Mouse (Mus musculus) stomach, postnatal 0 days (tissue): ENCODE measurements around the gene Adamts4. TPM values are rescaled to one million over a fixed set of nuclear protein-coding genes. Genes with fewer than 3 reads are reported as not detected.
A peak's percentile ranks its signal among the peaks of the same experiment; 100 is the strongest.

Experiments used
- ATAC-seq: fragments of 200-750 bp; cut with Nextera tagmentation; 2 replicates; pipeline ENCODE4 v1.8.0; 2017; ENCODE audit not compliant: low FRiP score, low TSS enrichment
- DNase-seq: peaks from one replicate; pipeline ENCODE4 v3.0.0-alpha.2; 2016; ENCODE audit warnings: low spot score
- H3K27ac ChIP-seq: fragments of 300-500 bp; sonication (generic); replicated peaks from 2 replicates; pipeline ENCODE4 v1.5.1; 2014; ENCODE audit warnings: mild to moderate bottlenecking, control low read depth
- H3K27me3 ChIP-seq: fragments of 300-500 bp; sonication (generic); 2 replicates; pipeline ENCODE4 v1.6.1; 2014; ENCODE audit warnings: low read length; ENCODE audit not compliant: control insufficient read depth, insufficient read depth
- H3K36me3 ChIP-seq: fragments of 300-500 bp; sonication (generic); 2 replicates; pipeline ENCODE4 v1.6.1; 2014; ENCODE audit warnings: low read length, mixed read lengths; ENCODE audit not compliant: control insufficient read depth, insufficient read depth
- H3K4me1 ChIP-seq: fragments of 300-500 bp; sonication (generic); replicated peaks from 2 replicates; pipeline ENCODE4 v1.6.1; 2014; ENCODE audit warnings: antibody characterized with exemption; ENCODE audit not compliant: control insufficient read depth, insufficient read depth
- H3K4me2 ChIP-seq: fragments of 300-500 bp; sonication (generic); replicated peaks from 2 replicates; pipeline ENCODE4 v1.6.1; 2014; ENCODE audit warnings: low read depth, mild to moderate bottlenecking, control low read depth, moderate library complexity
- H3K4me3 ChIP-seq: fragments of 300-500 bp; sonication (generic); 2 replicates; pipeline ENCODE4 v1.5.1; 2014; ENCODE audit warnings: low read depth, low read length, control low read depth
- H3K9ac ChIP-seq: fragments of 300-500 bp; sonication (generic); 2 replicates; pipeline ENCODE4 v1.6.1; 2014; ENCODE audit warnings: mild to moderate bottlenecking, low read length, control low read depth, mixed read lengths
- H3K9me3 ChIP-seq: fragments of 300-500 bp; sonication (generic); 2 replicates; pipeline ENCODE4 v1.6.1; 2016; ENCODE audit warnings: low read length; ENCODE audit not compliant: control insufficient read depth
- CTCF ChIP-seq: IDR thresholded peaks from 2 replicates; pipeline ENCODE4 v1.5.1; 2016; ENCODE audit warnings: antibody characterized with exemption, low read depth, mild to moderate bottlenecking, moderate library complexity
- EP300 ChIP-seq: optimal IDR thresholded peaks from 2 replicates; pipeline ENCODE3; 2016; ENCODE audit warnings: antibody characterized with exemption
- WGBS: fragments of 180-500 bp; shearing (Covaris S2); extraction: QIAGEN DNeasy Blood & Tissue Kit; methylation state at CpG from one replicate; pipeline ENCODE4 v1.1.7; 2014; 5-methylcytosine and 5-hydroxymethylcytosine counted together
- polyA plus RNA-seq: library from polyadenylated mRNA; unstranded; fragments of >200 nt; fragmentation: Nextera tagmentation; extraction: Ambion mirVana; gene quantifications from 2 replicates; pipeline ENCODE4 v1.2.1, GENCODE M21; 2015

Adamts4 gene
- polyA plus RNA-seq, 1 experiment from 2014 or later = 3.9 TPM

DNA sequence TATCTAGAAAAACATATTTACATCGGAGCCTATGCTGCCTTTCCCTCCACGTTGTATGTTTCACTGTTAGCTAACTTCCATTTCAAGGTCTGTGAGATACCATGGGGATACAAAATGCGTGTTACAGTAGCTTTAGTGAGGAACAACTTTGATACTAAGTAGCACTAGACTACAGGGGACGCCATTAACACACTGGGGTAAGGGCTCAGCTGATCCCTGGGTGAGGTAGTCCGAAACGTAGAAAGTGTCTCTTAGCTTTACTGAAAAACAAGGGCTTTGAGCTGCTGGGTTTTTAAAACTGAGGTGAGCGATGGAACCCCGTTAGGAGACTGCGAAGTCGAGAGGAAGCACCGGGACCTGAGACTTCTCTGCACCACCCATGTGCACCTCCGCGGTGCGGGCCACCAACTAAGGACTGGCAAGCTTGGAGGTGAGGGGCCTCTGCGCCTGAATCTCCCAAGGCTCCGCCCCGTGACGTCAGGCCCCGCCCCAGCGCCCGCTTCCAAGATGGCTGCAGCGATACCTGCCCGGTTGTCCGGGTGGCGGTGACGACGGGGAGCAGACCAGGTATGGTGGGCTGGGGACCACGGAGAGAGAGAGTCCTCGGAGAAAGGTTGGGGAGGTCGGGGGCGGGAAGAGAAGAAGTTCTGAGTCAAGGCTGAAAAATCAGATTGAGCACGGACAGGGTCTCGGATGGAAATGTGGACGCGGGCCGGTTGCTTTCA is 19.8 kb downstream of the Adamts4 start, which contains the start of gene B4galt3:
Gene B4galt3 (plus strand): TSS at position 481 of the 725 bp plus-strand sequence.
- TF ChIP-seq EP300 (no peak), CTCF (no peak)
- DNase-seq (peak; percentile 98), ATAC-seq (peak; percentile 93)
- Histone ChIP-seq H3K9ac (peak within 1 kb of the TSS; percentile 80), H3K9me3 (no peaks in the 10 kb centered on the region), H3K27me3 (no peaks in the 10 kb centered on the region), H3K4me1 (0 out of 2 replicates have a peak, but pooled peaks cover 2% of the 10 kb centered on the region), H3K27ac (peak within 1 kb of the TSS; percentile 89), H3K4me2 (peak within 1 kb of the TSS; percentile 98), H3K36me3 (peaks cover 4% of the 10 kb centered on the region; the same call in 1 of the 2 replicates), H3K4me3 (peak within 1 kb of the TSS; percentile 80)
- 3% methylated on average over 36 of the region's 36 CpGs for WGBS

GRCm38 (mm10) chr1:171270573-171270900 is 20.3 kb downstream of the Adamts4 start:
- peak overlapping the region; percentile 98 for H3K4me2 ChIP-seq
- H3K27ac ChIP-seq = peak overlapping the region; percentile 89
- DNase-seq (peak; percentile 83), ATAC-seq (peak; percentile 88)
- H3K36me3 ChIP-seq = peaks cover 7% of the 10 kb centered on the region; the same call in 1 of the 2 replicates
- WGBS = under 1% methylated on average over 18 of the region's 19 CpGs
- H3K9ac ChIP-seq = peak overlapping the region; percentile 80
- TF ChIP-seq EP300 (no peak), CTCF (no peak)
- 0 out of 2 replicates have a peak, but pooled peaks cover 2% of the 10 kb centered on the region for H3K4me1 ChIP-seq
- H3K27me3 ChIP-seq = no peaks in the 10 kb centered on the region
- peak overlapping the region; percentile 80 for H3K4me3 ChIP-seq
- no peaks in the 10 kb centered on the region for H3K9me3 ChIP-seq

GRCm38 (mm10) chr1:171271196-171271595 is 21.0 kb downstream of the Adamts4 start:
- H3K4me2 ChIP-seq = peak overlapping the region; percentile 98
- H3K4me1 ChIP-seq = 0 out of 2 replicates have a peak, but pooled peaks cover 2% of the 10 kb centered on the region
- DNase-seq (no peak), ATAC-seq (no peak)
- H3K27ac ChIP-seq = peak overlapping the region; percentile 89
- H3K9me3 ChIP-seq = no peaks in the 10 kb centered on the region
- peaks cover 9% of the 10 kb centered on the region for H3K36me3 ChIP-seq
- TF ChIP-seq CTCF (no peak), EP300 (no peak)
- H3K27me3 ChIP-seq = no peaks in the 10 kb centered on the region
- peak overlapping the region; percentile 80 for H3K4me3 ChIP-seq
- peak overlapping the region; percentile 80 for H3K9ac ChIP-seq
- 27% methylated on average over 9 of the region's 9 CpGs for WGBS

- DNase-seq (no peak), ATAC-seq (no peak)
- H3K4me1 ChIP-seq = 0 out of 2 replicates have a peak, but pooled peaks cover 2% of the 10 kb centered on the region
- peaks cover 14% of the 10 kb centered on the region for H3K36me3 ChIP-seq
- H3K27ac ChIP-seq = no peak overlapping the region
- H3K9ac ChIP-seq = no peak overlapping the region
- no peaks in the 10 kb centered on the region for H3K27me3 ChIP-seq
- H3K4me2 ChIP-seq = 0 out of 2 replicates have a peak overlapping the region, but pooled peaks have one; percentile 12
- H3K9me3 ChIP-seq = no peaks in the 10 kb centered on the region
- H3K4me3 ChIP-seq = no peak overlapping the region
- WGBS = 61% methylated on average over 10 of the region's 10 CpGs
- no peak for TF ChIP-seq CTCF
These were observed 21.4 kb downstream of the Adamts4 start for GRCm38 (mm10) chr1:171271622-171272021.

- TF ChIP-seq EP300 (no peak), CTCF (no peak)
- no peak overlapping the region for H3K4me3 ChIP-seq
- H3K9me3 ChIP-seq = no peaks in the 10 kb centered on the region
- peaks cover 18% of the 10 kb centered on the region for H3K36me3 ChIP-seq
- ATAC-seq = no peak
- H3K27me3 ChIP-seq = no peaks in the 10 kb centered on the region
- 0 out of 2 replicates have a peak overlapping the region, but pooled peaks have one; percentile 12 for H3K4me2 ChIP-seq
- no peak overlapping the region for H3K27ac ChIP-seq
- no peak overlapping the region for H3K9ac ChIP-seq
- H3K4me1 ChIP-seq = 0 out of 2 replicates have a peak, but pooled peaks cover 2% of the 10 kb centered on the region
- no peak for DNase-seq
- 85% methylated on average over 3 of the region's 3 CpGs for WGBS
These were observed 21.9 kb downstream of the Adamts4 start for GRCm38 (mm10) chr1:171272086-171272485.

GRCm38 (mm10) chr1:171274171-171274570 is 23.9 kb downstream of the Adamts4 start:
- Histone ChIP-seq H3K4me3 (no peak overlapping the region), H3K4me1 (0 out of 2 replicates have a peak, but pooled peaks cover 2% of the 10 kb centered on the region), H3K9me3 (no peaks in the 10 kb centered on the region), H3K9ac (no peak overlapping the region), H3K36me3 (peaks cover 27% of the 10 kb centered on the region), H3K27ac (no peak overlapping the region), H3K27me3 (no peaks in the 10 kb centered on the region), H3K4me2 (no peak overlapping the region)
- ATAC-seq (no peak), DNase-seq (no peak)
- WGBS = 89% methylated on average over 12 of the region's 12 CpGs
- TF ChIP-seq EP300 (no peak), CTCF (no peak)
